14 mouse cellular contexts compared by ENCODE assay signal in genomic region chr9:61348036-61348435, GRCm38 (mm10). TPM values are rescaled to one million over a fixed set of nuclear protein-coding genes. Genes with fewer than 3 reads are reported as not detected.
DNase-seq lines count a peak whose midpoint lies in the region; ATAC-seq lines count a peak whose summit lies in the region.
"Had no signal": no experiment of that assay in that cellular context is flagged by ENCODE, and none has a peak within 500 bp of the region (broad histone marks: within the 10 kb centered on the region; RNA-seq: fewer than 3 reads in every experiment).

No protein-coding gene starts in this region.

- 90% methylated on average over 9 of the region's 9 CpGs for WGBS in forebrain, embryonic 10.5 days

- H3K27me3 ChIP-seq in forebrain, embryonic 10.5 days (ENCODE audit: poor library complexity, severe bottlenecking): peaks cover 82% of the 10 kb centered on the region

- intact Hi-C loops in left cerebral cortex, postnatal 4 days (cut with DNase I): no loop called here
- intact Hi-C loops in left cerebral cortex, postnatal 25 days (cut with DNase I): no loop called here

- DNase-seq in left cerebral cortex, postnatal 4 days: peak; percentile 44
- no peak for DNase-seq in left cerebral cortex, postnatal 25 days (ENCODE audit: low spot score in 2 of 2)
- DNase-seq in cerebellum, adult 9-10 months: peak; percentile 38
- DNase-seq in forebrain, embryonic 10.5 days (ENCODE audit: extremely low spot score, low spot score): no peak
- DNase-seq in embryo, embryonic 10.5 days (ENCODE audit: low spot score): no peak
- DNase-seq: gastrocnemius, postnatal 25 days; layer of hippocampus, adult 9-11 months had no signal

- H3K4me3 ChIP-seq in forebrain, embryonic 10.5 days: no peak overlapping the region
- H3K4me3 ChIP-seq: heart, embryonic 15.5 days; hindbrain, embryonic 15.5 days; limb, embryonic 12.5 days; lung, embryonic 15.5 days had no signal

- no peaks in the 10 kb centered on the region for H3K36me3 ChIP-seq in forebrain, embryonic 10.5 days (replicated peaks)
- H3K36me3 ChIP-seq: heart, embryonic 15.5 days; hindbrain, embryonic 15.5 days; limb, embryonic 12.5 days; lung, embryonic 15.5 days had no signal

- H3K27ac ChIP-seq in forebrain, embryonic 10.5 days: no peak overlapping the region
- H3K27ac ChIP-seq: heart, embryonic 15.5 days; hindbrain, embryonic 15.5 days; limb, embryonic 12.5 days; lung, embryonic 15.5 days had no signal

- H3K9me3 ChIP-seq in forebrain, embryonic 10.5 days: no peaks in the 10 kb centered on the region
- H3K9me3 ChIP-seq: heart, embryonic 15.5 days; hindbrain, embryonic 15.5 days; limb, embryonic 12.5 days; lung, embryonic 15.5 days had no signal

- ATAC-seq in granulocyte monocyte progenitor cell, adult 5-6 weeks (replicated peaks; ENCODE audit: poor library complexity, severe bottlenecking): peak; percentile 31
- ATAC-seq in megakaryocyte, adult 5-6 weeks (ENCODE audit: poor library complexity, severe bottlenecking): peak; percentile 68
- ATAC-seq: forebrain, embryonic 16.5 days had no signal

- H3K4me1 ChIP-seq in forebrain, embryonic 10.5 days: peaks cover 70% of the 10 kb centered on the region

RNA-seq across cellular contexts. Expression of gene Tle3, which starts 24.1 kb away (rescaled TPM):
- 100 to 1,000 TPM; 102 to 112 TPM for total RNA-seq in left cerebral cortex, postnatal 4 days (2021)
- total RNA-seq in left cerebral cortex, postnatal 25 days (2021): 10 to 100 TPM; 67.9 to 79.5 TPM
- total RNA-seq in granulocyte monocyte progenitor cell, adult 5-6 weeks (2014; fragmentation: Nextera tagmentation): 83.8 and 91.4 TPM in 2 replicates
- 34.6 and 40.9 TPM in 2 replicates for total RNA-seq in granulocyte monocyte progenitor cell, adult 5-6 weeks (2017)
- total RNA-seq in megakaryocyte, adult 5-6 weeks (2015): 113 and 146 TPM in 2 replicates
- total RNA-seq in megakaryocyte, adult 5-6 weeks (2017): 79.4 and 92.9 TPM in 2 replicates
- 43.4 and 45.6 TPM in 2 replicates for polyA plus RNA-seq in forebrain, embryonic 10.5 days (2016; fragmentation: Nextera tagmentation; extraction: Ambion mirVana)

Comparison
In these comparisons a context has a peak if more than half of its experiments do, and no peak if none do; other contexts are left out.
1. DNase-seq: peak in left cerebral cortex, postnatal 4 days (single experiment) and cerebellum, adult 9-10 months (single experiment); none in left cerebral cortex, postnatal 25 days (0 of 2), forebrain, embryonic 10.5 days (single experiment) and embryo, embryonic 10.5 days (single experiment).